Mouse (Mus musculus): ENCODE results near the gene Ugt1a1. TPM values are rescaled to one million over a fixed set of nuclear protein-coding genes. Genes with fewer than 3 reads are reported as not detected.

Ugt1a1 gene
- polyA plus RNA-seq, 1 experiment from 2014 or later, result not detected

DNA sequence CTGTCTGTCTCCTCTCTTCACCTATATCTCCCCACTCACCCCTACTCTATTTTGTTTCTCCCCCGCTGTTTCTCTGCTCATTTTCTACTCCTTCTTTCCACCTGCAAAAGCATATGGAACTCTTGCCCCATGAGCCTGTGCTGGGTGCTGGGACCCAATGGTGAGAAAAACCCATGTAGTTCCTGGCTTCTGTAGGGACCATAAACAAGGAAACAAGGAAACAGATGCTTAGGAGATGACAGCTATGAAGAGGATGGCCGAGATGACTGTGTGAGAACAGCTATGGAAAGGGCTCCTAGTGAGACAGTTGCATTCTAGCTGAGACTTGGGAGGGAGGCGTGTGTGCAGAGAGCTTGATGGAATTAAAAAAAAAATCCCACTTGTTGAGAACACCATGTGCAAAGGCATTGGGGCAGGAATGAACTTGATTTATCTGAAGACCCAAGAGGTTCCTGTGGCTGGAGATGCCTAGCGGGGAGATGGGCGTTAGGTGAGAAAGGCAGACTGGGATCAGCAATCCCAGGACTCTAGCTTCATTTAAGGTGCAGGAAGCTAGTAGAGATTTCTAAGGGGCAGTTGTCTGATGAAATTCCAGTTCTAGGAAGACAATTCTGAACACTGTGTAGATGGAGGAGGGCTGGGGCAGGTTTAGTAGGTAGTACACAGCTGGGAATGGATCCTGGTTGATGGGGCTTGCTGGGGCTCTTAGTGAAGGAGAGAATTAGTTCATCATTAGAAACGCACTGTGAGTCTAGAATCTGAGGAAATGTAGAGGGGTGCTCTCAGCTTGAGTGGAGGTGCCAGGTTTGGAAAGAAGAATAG is 19.4 kb downstream of the Ugt1a1 start:
- WGBS, result 76% methylated on average over 6 of the region's 6 CpGs
- Histone ChIP-seq H3K4me1 (replicated peaks; ENCODE audit: control insufficient read depth, insufficient read depth, low read length) (no peaks in the 10 kb centered on the region), H3K27ac (ENCODE audit: low read length) (no peak overlapping the region), H3K9me3 (ENCODE audit: control insufficient read depth, low read length) (peaks cover 94% of the 10 kb centered on the region), H3K4me2 (ENCODE audit: low read length) (no peak overlapping the region), H3K27me3 (replicated peaks; ENCODE audit: control insufficient read depth, insufficient read depth, low read length) (no peaks in the 10 kb centered on the region), H3K9ac (replicated peaks; ENCODE audit: low read depth, low read length) (no peak overlapping the region), H3K36me3 (ENCODE audit: control insufficient read depth, insufficient read depth) (no peaks in the 10 kb centered on the region), H3K4me3 (replicated peaks; ENCODE audit: low read length) (no peak overlapping the region)
- ATAC-seq, result no peak

GRCm38 (mm10) chr1:88231803-88232499 is 20.2 kb downstream of the Ugt1a1 start:
- H3K36me3 ChIP-seq (ENCODE audit: control insufficient read depth, insufficient read depth), result no peaks in the 10 kb centered on the region
- no peaks in the 10 kb centered on the region for H3K4me1 ChIP-seq (replicated peaks; ENCODE audit: control insufficient read depth, insufficient read depth, low read length)
- H3K27ac ChIP-seq (ENCODE audit: low read length), result no peak overlapping the region
- H3K4me3 ChIP-seq (replicated peaks; ENCODE audit: low read length), result no peak overlapping the region
- WGBS, result 68% methylated on average over 7 of the region's 7 CpGs
- H3K4me2 ChIP-seq (ENCODE audit: low read length), result no peak overlapping the region
- H3K9ac ChIP-seq (replicated peaks; ENCODE audit: low read depth, low read length), result no peak overlapping the region
- H3K9me3 ChIP-seq (ENCODE audit: control insufficient read depth, low read length), result peaks cover 91% of the 10 kb centered on the region
- H3K27me3 ChIP-seq (replicated peaks; ENCODE audit: control insufficient read depth, insufficient read depth, low read length), result no peaks in the 10 kb centered on the region
- ATAC-seq, result no peak

- Histone ChIP-seq H3K9me3 (ENCODE audit: control insufficient read depth, low read length) (peaks cover 91% of the 10 kb centered on the region), H3K36me3 (ENCODE audit: control insufficient read depth, insufficient read depth) (no peaks in the 10 kb centered on the region), H3K4me2 (ENCODE audit: low read length) (no peak overlapping the region), H3K27me3 (replicated peaks; ENCODE audit: control insufficient read depth, insufficient read depth, low read length) (no peaks in the 10 kb centered on the region), H3K4me3 (replicated peaks; ENCODE audit: low read length) (no peak overlapping the region), H3K4me1 (replicated peaks; ENCODE audit: control insufficient read depth, insufficient read depth, low read length) (no peaks in the 10 kb centered on the region), H3K27ac (ENCODE audit: low read length) (no peak overlapping the region), H3K9ac (replicated peaks; ENCODE audit: low read depth, low read length) (no peak overlapping the region)
- no peak for ATAC-seq
- 60% methylated on average over 3 of the region's 3 CpGs for WGBS
Measured at GRCm38 (mm10) chr1:88232664-88233380, 21.1 kb downstream of the Ugt1a1 start.

DNA sequence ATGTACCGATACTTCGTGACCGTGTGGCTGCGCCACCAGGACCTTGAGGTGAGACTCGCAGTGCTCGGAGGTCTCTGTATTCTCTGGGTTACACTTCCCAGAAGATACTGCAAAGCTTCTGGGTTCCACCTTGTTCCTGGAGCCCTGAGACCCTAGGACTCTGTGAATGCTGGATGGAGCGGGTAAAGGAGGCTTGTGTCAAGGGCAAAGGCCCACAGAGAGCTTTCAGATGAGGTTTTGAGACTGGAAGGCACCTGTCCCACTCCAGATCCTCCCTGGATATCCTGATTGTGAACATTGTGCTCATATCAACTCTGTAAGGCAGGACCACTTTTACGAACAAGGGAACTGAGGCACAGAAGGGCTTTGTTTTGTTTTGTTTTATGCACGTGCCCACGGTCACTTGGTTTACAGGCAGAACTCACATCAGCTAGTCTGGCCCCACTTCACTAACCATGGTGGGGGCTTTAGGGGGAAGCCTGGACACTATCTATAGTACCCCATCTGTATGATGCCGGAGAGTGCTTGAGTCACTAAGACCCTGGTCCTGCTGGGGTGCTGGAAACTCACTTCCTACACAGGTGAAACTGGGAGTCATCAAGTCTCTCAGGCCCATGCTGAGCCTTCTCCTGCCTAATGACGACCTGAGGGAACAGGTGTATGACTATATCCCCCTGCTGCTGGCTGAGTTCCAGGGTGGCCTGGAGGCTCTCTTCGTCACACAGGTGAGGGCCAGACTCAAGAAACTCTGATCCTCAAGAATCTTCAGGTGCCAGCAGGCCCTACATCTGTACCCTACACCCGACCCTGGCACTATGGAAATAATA is 21.9 kb downstream of the Ugt1a1 start:
- H3K36me3 ChIP-seq (ENCODE audit: control insufficient read depth, insufficient read depth), result no peaks in the 10 kb centered on the region
- no peak overlapping the region for H3K4me2 ChIP-seq (ENCODE audit: low read length)
- H3K4me3 ChIP-seq (replicated peaks; ENCODE audit: low read length), result no peak overlapping the region
- peaks cover 92% of the 10 kb centered on the region for H3K9me3 ChIP-seq (ENCODE audit: control insufficient read depth, low read length)
- H3K27ac ChIP-seq (ENCODE audit: low read length), result no peak overlapping the region
- no peaks in the 10 kb centered on the region for H3K4me1 ChIP-seq (replicated peaks; ENCODE audit: control insufficient read depth, insufficient read depth, low read length)
- no peak overlapping the region for H3K9ac ChIP-seq (replicated peaks; ENCODE audit: low read depth, low read length)
- 0 out of 2 replicates have a peak, but pooled peaks have one; percentile 3 for ATAC-seq
- no peaks in the 10 kb centered on the region for H3K27me3 ChIP-seq (replicated peaks; ENCODE audit: control insufficient read depth, insufficient read depth, low read length)
- 67% methylated on average over 14 of the region's 14 CpGs for WGBS

GRCm38 (mm10) chr1:88234248-88234610 is 22.5 kb downstream of the Ugt1a1 start:
- no peak overlapping the region for H3K4me2 ChIP-seq (ENCODE audit: low read length)
- H3K9me3 ChIP-seq (ENCODE audit: control insufficient read depth, low read length), result peaks cover 92% of the 10 kb centered on the region
- no peak for ATAC-seq
- H3K4me3 ChIP-seq (replicated peaks; ENCODE audit: low read length), result no peak overlapping the region
- no peaks in the 10 kb centered on the region for H3K36me3 ChIP-seq (ENCODE audit: control insufficient read depth, insufficient read depth)
- H3K4me1 ChIP-seq (replicated peaks; ENCODE audit: control insufficient read depth, insufficient read depth, low read length), result no peaks in the 10 kb centered on the region
- no peak overlapping the region for H3K9ac ChIP-seq (replicated peaks; ENCODE audit: low read depth, low read length)
- no peak overlapping the region for H3K27ac ChIP-seq (ENCODE audit: low read length)
- H3K27me3 ChIP-seq (replicated peaks; ENCODE audit: control insufficient read depth, insufficient read depth, low read length), result no peaks in the 10 kb centered on the region
- WGBS, result 71% methylated on average over 4 of the region's 4 CpGs

GRCm38 (mm10) chr1:88234646-88235045 is 22.9 kb downstream of the Ugt1a1 start:
- Histone ChIP-seq H3K4me2 (ENCODE audit: low read length) (no peak overlapping the region), H3K4me1 (replicated peaks; ENCODE audit: control insufficient read depth, insufficient read depth, low read length) (no peaks in the 10 kb centered on the region), H3K27ac (ENCODE audit: low read length) (no peak overlapping the region), H3K9me3 (ENCODE audit: control insufficient read depth, low read length) (peaks cover 92% of the 10 kb centered on the region), H3K36me3 (ENCODE audit: control insufficient read depth, insufficient read depth) (no peaks in the 10 kb centered on the region), H3K4me3 (replicated peaks; ENCODE audit: low read length) (no peak overlapping the region), H3K27me3 (replicated peaks; ENCODE audit: control insufficient read depth, insufficient read depth, low read length) (no peaks in the 10 kb centered on the region), H3K9ac (replicated peaks; ENCODE audit: low read depth, low read length) (no peak overlapping the region)
- WGBS, result 44% methylated on average over 5 of the region's 5 CpGs
- no peak for ATAC-seq

- Histone ChIP-seq H3K4me3 (replicated peaks; ENCODE audit: low read length) (no peak overlapping the region), H3K36me3 (ENCODE audit: control insufficient read depth, insufficient read depth) (no peaks in the 10 kb centered on the region), H3K27ac (ENCODE audit: low read length) (no peak overlapping the region), H3K9ac (replicated peaks; ENCODE audit: low read depth, low read length) (no peak overlapping the region), H3K4me2 (ENCODE audit: low read length) (no peak overlapping the region), H3K9me3 (ENCODE audit: control insufficient read depth, low read length) (peaks cover 92% of the 10 kb centered on the region), H3K4me1 (replicated peaks; ENCODE audit: control insufficient read depth, insufficient read depth, low read length) (no peaks in the 10 kb centered on the region), H3K27me3 (replicated peaks; ENCODE audit: control insufficient read depth, insufficient read depth, low read length) (no peaks in the 10 kb centered on the region)
- 62% methylated on average over 11 of the region's 11 CpGs for WGBS
- no peak for ATAC-seq
Measured at GRCm38 (mm10) chr1:88235046-88235893, 23.5 kb downstream of the Ugt1a1 start.

DNA sequence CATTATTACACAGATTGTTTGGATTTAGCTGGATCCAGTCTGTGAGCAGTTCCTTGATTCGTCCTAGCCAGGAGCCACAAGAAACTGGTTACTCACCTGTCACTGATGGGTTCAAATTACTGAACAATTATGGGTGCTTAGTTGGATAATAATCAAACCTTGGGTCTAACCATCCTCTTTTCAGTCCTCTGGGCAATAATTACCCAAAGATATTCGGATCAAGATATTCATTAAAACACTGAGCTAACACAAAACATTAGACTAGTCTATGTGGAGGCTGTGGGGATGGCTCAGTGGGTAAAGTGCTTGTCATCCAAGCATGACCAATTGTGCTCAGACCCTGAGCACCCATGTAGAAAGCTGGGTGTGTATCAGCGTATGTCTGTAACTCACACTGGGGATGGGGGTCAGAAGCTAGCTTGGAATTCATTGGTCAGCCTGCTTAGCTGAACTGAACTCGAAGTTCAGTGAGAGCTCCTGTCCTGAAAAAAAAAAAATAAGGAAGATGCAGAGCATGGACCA is 24.2 kb downstream of the Ugt1a1 start:
- H3K27ac ChIP-seq (ENCODE audit: low read length), result no peak overlapping the region
- no peak overlapping the region for H3K4me2 ChIP-seq (ENCODE audit: low read length)
- no peaks in the 10 kb centered on the region for H3K36me3 ChIP-seq (ENCODE audit: control insufficient read depth, insufficient read depth)
- H3K9ac ChIP-seq (replicated peaks; ENCODE audit: low read depth, low read length), result no peak overlapping the region
- WGBS, result 64% methylated on average over 4 of the region's 4 CpGs
- H3K27me3 ChIP-seq (replicated peaks; ENCODE audit: control insufficient read depth, insufficient read depth, low read length), result no peaks in the 10 kb centered on the region
- H3K9me3 ChIP-seq (ENCODE audit: control insufficient read depth, low read length), result peaks cover 93% of the 10 kb centered on the region
- no peaks in the 10 kb centered on the region for H3K4me1 ChIP-seq (replicated peaks; ENCODE audit: control insufficient read depth, insufficient read depth, low read length)
- ATAC-seq, result no peak
- H3K4me3 ChIP-seq (replicated peaks; ENCODE audit: low read length), result no peak overlapping the region
